ENCODE assay signal across 19 mouse cellular contexts in genomic region chr19:54076362-54077349, GRCm38 (mm10). TPM values are rescaled to one million over a fixed set of nuclear protein-coding genes. Genes with fewer than 3 reads are reported as not detected.
"Had no signal": no experiment of that assay in that cellular context is flagged by ENCODE, and none has a peak within 500 bp of the region (broad histone marks: within the 10 kb centered on the region; RNA-seq: fewer than 3 reads in every experiment).

No protein-coding gene starts in this region.

- ATAC-seq: inflammation-experienced regulatory T-cells, adult 6 months; lung, postnatal 0 days; midbrain, embryonic 13.5 days had no signal

- DNase-seq: kidney, adult 11 months; kidney, postnatal 14 days; left cerebral cortex, postnatal 4 days; lung, adult 18-20 months; lung, postnatal 4 days; retina, postnatal 1 day; right cerebral cortex, postnatal 4 days; spleen, adult 18-20 months; thymus, adult 2 months; thymus, postnatal 25 days had no signal

- H3K4me2 ChIP-seq: limb, embryonic 13.5 days; midbrain, embryonic 13.5 days; stomach, embryonic 15.5 days had no signal

- H3K4me1 ChIP-seq: limb, embryonic 13.5 days had no signal

- H3K9me3 ChIP-seq: limb, embryonic 13.5 days; midbrain, embryonic 13.5 days; stomach, embryonic 15.5 days had no signal

- H3K27me3 ChIP-seq: limb, embryonic 13.5 days had no signal

- H3K9ac ChIP-seq: limb, embryonic 13.5 days; liver, embryonic 14.5 days; midbrain, embryonic 13.5 days; stomach, embryonic 15.5 days had no signal

- H3K27ac ChIP-seq: limb, embryonic 13.5 days; liver, embryonic 14.5 days; midbrain, embryonic 13.5 days; stomach, embryonic 15.5 days had no signal

- H3K4me3 ChIP-seq: limb, embryonic 13.5 days; midbrain, embryonic 13.5 days; stomach, embryonic 15.5 days had no signal

- H3K36me3 ChIP-seq: limb, embryonic 13.5 days; midbrain, embryonic 13.5 days; stomach, embryonic 15.5 days had no signal

RNA-seq across cellular contexts. Expression of gene Adra2a, which starts 32.7 kb away (rescaled TPM):
- total RNA-seq: liver, adult 2 months; megakaryocyte, adult 5-6 weeks; monocyte, adult 5-6 weeks had no signal
- polyA plus RNA-seq: inflammation-experienced regulatory T-cells, adult 6 months had no signal
